Mouse (Mus musculus): Measurements from ENCODE around the gene Cfap97d1. TPM values are rescaled to one million over a fixed set of nuclear protein-coding genes. Genes with fewer than 3 reads are reported as not detected.
A peak's percentile ranks its signal among the peaks of the same experiment; 100 is the strongest.

Cfap97d1 gene
- total RNA-seq (2021) = not detected
- long read RNA-seq, experiment 1 = 0 reads
- long read RNA-seq, experiment 2 = 0 reads

DNA sequence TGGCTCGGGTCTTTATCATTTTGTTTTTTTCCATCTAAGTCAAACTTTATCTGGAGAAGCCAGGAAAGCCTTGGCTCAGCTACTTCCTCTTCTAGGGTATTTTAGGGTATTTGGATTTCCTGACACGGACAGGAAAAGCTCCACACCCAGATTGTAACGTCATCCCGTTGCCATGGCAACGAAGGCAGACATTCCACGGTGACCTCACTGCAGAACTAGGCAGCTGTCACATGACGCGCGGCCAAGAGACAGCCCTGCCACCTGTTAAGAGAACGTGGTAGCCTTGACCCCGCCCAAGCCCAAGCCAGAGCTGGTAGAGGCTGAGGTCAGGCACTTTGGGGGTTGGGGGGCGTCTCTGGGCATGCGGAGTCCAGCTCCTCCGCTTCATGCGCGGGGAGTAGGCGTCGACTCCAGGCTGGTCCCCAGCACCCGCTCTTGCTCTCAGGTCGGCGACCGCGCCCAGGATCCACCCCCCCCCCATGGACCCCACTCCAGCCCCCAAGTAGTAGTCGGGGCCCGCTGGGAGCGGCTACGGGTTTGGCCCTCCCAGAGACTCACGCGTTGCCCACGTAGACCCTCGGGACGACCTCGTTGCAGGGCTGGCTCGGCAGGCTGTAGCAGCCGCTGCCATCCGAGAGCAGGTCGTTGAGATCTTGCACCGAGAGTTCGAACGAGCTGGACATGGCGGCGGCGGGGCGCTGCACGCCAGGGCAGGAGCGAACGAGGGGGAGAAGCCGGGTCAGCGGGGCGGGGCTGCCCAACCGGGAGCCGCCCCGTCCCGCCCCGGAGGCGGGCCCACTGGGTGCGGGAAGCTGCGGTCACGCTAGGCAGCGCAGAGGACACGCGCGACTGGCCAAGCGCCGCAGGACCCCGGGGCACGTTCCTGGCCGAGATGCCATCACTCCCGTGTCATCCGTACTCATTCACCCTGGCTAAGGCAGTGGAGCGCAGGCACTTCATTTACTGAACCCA is at the start of gene Cfap97d1:
Cfap97d1 (plus strand) TSS at position 226 of the 972 bp plus-strand sequence.
- no peak; the same call in 1 of the 2 replicates for TF ChIP-seq CTCF (conservative IDR thresholded peaks at IDR 0.05)
- Histone ChIP-seq H3K27ac (peak within 1 kb of the TSS; percentile 96), H3K4me3 (peak within 1 kb of the TSS; percentile 79)
- DNase-seq (ENCODE audit: low spot score in 2 of 2) = peak; percentile 95

- no peak for TF ChIP-seq CTCF (conservative IDR thresholded peaks at IDR 0.05)
- Histone ChIP-seq H3K27ac (no peak overlapping the region), H3K4me3 (no peak overlapping the region)
- DNase-seq (ENCODE audit: low spot score in 2 of 2) = no peak
Observed at GRCm38 (mm10) chr11:101935743-101936142, 48.3 kb upstream of the Cfap97d1 start.

- no peak overlapping the region for H3K4me3 ChIP-seq
- no peak for DNase-seq (ENCODE audit: low spot score in 2 of 2)
- no peak for TF ChIP-seq CTCF (conservative IDR thresholded peaks at IDR 0.05)
- H3K27ac ChIP-seq = no peak overlapping the region
Observed at GRCm38 (mm10) chr11:101936421-101936820, 47.7 kb upstream of the Cfap97d1 start.

DNA sequence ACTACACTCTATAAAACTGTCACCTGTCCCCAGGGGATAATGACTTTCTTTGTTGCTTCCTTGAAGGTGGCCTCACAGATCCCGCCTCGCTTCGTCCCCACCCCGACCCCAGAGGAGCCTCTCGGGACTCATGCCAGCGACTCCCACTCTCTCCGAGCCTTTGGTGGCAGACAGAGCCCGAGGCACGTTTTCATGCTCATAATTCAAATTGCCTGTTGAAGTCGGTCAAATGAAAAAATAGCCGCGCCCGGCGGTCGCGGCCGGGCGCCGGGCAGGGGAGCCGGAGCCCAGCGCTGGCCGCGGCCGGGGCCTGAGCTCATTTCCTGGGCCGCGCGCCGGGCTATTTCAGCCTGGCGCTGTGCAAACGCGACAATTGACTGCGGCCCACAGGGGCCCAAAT is 47.0 kb upstream of the Cfap97d1 start:
- no peak for TF ChIP-seq CTCF (conservative IDR thresholded peaks at IDR 0.05)
- H3K4me3 ChIP-seq = peak overlapping the region; percentile 33
- no peak for DNase-seq (ENCODE audit: low spot score in 2 of 2)
- no peak overlapping the region for H3K27ac ChIP-seq

- Histone ChIP-seq H3K4me3 (no peak overlapping the region), H3K27ac (no peak overlapping the region)
- DNase-seq (ENCODE audit: low spot score in 2 of 2) = no peak
- no peak for TF ChIP-seq CTCF (conservative IDR thresholded peaks at IDR 0.05)
Observed at GRCm38 (mm10) chr11:101943055-101943454, 41.0 kb upstream of the Cfap97d1 start.

DNA sequence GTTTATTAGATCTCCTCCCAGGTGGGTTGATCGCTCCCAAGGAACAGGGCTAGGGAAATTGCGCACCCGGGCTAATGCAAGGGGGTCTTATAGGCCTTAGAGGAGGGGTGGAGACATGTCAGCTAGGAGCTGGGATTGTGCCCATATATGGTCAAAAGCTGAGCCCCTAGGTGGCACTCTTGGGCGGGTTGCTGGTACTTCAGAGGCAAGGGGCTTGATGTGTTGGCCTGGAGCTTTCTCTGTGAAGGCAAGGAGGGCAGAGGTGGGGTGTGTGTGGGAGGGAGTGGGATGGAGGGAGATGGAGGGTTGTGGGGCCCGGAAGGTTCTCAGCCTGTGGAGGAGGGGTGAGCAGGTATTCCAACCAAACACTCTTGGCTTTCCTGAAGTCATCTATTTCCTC is 37.6 kb upstream of the Cfap97d1 start:
- no peak overlapping the region for H3K4me3 ChIP-seq
- no peak overlapping the region for H3K27ac ChIP-seq
- no peak for DNase-seq (ENCODE audit: low spot score in 2 of 2)
- TF ChIP-seq CTCF (conservative IDR thresholded peaks at IDR 0.05) = 0 out of 2 replicates have a peak, but pooled peaks have one; percentile 10

DNA sequence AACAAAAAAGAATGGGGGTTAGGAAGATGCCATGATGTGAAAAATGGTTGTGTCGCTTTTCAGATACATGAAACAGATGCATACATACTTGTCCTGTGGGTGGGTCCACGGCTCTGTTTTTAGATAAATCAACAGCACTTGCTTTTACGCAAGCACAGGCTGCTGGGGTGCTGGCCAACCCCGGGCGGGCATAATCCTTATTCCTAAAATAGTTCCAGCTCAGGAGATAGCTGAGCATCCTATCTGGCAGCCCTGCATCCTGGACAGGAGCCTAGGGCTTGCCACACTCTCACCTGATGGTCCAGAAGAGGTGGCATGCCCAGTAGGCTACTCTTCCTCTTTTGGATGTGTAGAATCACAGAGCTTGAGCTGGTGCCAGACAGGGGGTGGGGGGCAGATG is 34.1 kb upstream of the Cfap97d1 start:
- no peak for TF ChIP-seq CTCF (conservative IDR thresholded peaks at IDR 0.05)
- Histone ChIP-seq H3K4me3 (no peak overlapping the region), H3K27ac (no peak overlapping the region)
- DNase-seq (ENCODE audit: low spot score in 2 of 2) = no peak

DNA sequence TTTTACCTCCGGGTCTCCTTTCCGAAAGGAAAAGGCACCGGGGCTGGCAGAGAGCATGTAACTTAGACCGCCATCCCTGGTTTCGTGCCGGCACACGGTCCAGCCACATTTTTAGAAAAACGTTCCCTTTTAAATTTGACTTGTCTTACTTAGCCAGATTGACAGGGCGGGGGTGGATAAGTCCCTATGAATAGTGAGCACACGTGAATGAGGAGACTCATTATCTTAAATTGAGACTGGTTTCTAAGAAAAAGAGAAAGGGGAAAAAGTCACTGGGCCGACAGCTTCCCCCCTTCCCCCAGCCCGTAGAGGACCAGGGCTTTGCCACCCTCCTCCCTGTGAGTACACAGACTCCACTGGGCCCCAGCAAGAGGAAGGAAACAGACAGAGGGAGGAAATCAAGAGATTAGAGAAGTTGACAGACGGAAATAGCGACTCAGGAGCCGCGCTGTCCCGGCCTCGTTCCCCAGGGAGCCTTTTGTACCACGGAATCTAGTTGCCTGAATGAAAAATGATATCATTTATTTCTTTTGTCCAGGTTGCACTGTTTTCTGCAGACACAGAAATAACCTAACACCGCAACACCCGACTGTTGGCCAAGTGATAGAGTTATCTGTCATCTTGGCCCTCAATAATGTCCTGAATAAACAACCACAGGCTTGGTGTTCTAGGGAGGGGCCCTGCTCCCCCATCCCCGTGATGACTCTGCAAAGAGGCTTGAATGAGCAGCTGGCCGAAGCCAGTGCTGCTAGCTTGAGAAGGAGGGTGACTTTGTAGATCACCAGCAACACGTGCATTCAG is 31.3 kb upstream of the Cfap97d1 start:
- Histone ChIP-seq H3K27ac (no peak overlapping the region; the same call in 1 of the 2 replicates), H3K4me3 (no peak overlapping the region)
- DNase-seq (ENCODE audit: low spot score in 2 of 2) = no peak
- no peak for TF ChIP-seq CTCF (conservative IDR thresholded peaks at IDR 0.05)

DNA sequence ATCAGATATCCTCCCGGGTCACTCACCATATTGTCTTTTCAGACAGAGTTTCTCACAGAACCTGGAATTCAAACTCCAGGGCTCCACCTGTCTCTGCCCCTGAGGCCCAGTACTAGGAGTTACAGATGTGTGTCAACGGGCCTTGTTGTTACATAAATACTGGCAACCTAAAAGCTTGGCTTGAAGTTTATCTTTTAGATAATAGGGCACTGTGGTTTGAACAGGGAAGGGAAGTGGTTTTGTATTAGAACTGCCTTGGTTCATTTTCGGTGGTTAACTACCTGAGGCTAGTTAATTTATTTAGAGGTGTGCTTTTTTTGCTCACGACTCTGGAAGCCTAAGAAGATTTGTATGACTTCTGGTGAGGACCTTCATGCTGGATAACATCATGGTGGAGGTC is 30.6 kb upstream of the Cfap97d1 start:
- no peak for TF ChIP-seq CTCF (conservative IDR thresholded peaks at IDR 0.05)
- Histone ChIP-seq H3K27ac (no peak overlapping the region; the same call in 1 of the 2 replicates), H3K4me3 (no peak overlapping the region)
- DNase-seq (ENCODE audit: low spot score in 2 of 2) = no peak

DNA sequence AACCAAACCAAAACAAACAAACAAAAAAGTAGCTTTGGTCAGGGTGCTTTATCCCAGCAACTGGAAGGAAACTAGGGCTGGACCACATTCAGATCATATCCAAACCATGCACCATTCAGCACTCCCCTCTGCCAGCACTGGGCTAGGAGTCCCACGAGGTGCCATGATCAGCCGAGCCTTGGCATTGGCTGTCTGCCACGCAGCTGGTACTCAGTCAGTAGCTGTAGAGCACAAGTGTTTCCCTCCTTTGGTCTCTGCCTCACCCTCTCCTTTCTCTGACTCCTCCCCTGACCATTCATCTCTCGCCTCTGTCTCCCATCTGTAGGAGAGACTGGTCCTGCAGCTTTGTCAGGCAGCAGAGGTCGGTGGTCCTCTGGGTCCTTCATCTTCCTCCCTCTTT is 26.6 kb upstream of the Cfap97d1 start:
- H3K27ac ChIP-seq = no peak overlapping the region
- no peak for TF ChIP-seq CTCF (conservative IDR thresholded peaks at IDR 0.05)
- no peak for DNase-seq (ENCODE audit: low spot score in 2 of 2)
- no peak overlapping the region for H3K4me3 ChIP-seq

DNA sequence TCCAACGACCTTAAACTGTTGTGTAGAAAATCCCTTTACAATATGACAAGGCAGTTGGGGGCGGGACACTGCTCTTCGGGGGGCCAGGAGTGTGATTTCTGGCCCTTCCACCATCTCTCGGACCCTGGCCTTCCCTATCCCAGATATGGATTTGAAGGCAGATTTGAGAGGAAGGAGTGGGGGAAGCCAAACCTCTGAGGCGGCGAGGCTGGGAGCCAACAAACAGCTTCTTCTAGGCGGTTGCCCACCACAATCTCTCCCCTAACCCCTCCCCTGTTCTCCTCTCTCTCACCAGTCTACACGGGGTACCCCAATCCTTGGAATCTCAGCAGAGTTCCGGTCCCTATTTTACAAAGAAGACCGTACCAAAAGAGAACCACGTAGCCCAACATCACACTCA is 21.0 kb upstream of the Cfap97d1 start:
- no peak overlapping the region; the same call in 1 of the 2 replicates for H3K4me3 ChIP-seq
- TF ChIP-seq CTCF (conservative IDR thresholded peaks at IDR 0.05) = no peak
- DNase-seq (ENCODE audit: low spot score in 2 of 2) = no peak
- H3K27ac ChIP-seq = no peak overlapping the region

GRCm38 (mm10) chr11:101963473-101964291 is 20.4 kb upstream of the Cfap97d1 start:
- no peak overlapping the region for H3K27ac ChIP-seq
- peak overlapping the region; percentile 54 for H3K4me3 ChIP-seq
- no peak for TF ChIP-seq CTCF (conservative IDR thresholded peaks at IDR 0.05)
- no peak for DNase-seq (ENCODE audit: low spot score in 2 of 2)

Measured in layer of hippocampus, adult 2 months (tissue).